Mouse (Mus musculus) CH12.LX (cell line): ENCODE data around the gene Il17re.

Experiments
- CTCF ChIP-seq, 2 experiments: IDR thresholded peaks in 1 of 2; conservative IDR thresholded peaks in 1 of 2; 2 replicates each; pipeline ENCODE4 v1.5.1; 2011 to 2012; ENCODE audit warnings: low read depth in 2 of 2, low read length in 2 of 2, improper control_type of control experiment in 1 of 2, inconsistent platforms in 1 of 2, mild to moderate bottlenecking in 1 of 2, moderate library complexity in 1 of 2
- E2F4 ChIP-seq: IDR thresholded peaks from 2 replicates; pipeline ENCODE4 v1.6.1; 2011; ENCODE audit warnings: low read depth, low read length, improper control_type of control experiment; ENCODE audit not compliant: insufficient replicate concordance
- POLR2A ChIP-seq: IDR thresholded peaks from 2 replicates; pipeline ENCODE4 v1.6.1; 2011; ENCODE audit warnings: low read depth, mild to moderate bottlenecking, improper control_type of control experiment, low read length
- ZMIZ1 ChIP-seq: IDR thresholded peaks from 2 replicates; pipeline ENCODE4 v1.6.1; 2012; ENCODE audit warnings: low read depth, mild to moderate bottlenecking, inconsistent platforms, low read length, improper control_type of control experiment

GRCm38 (mm10) chr6:113507130-113507529 is 48.8 kb downstream of the Il17re start:
- TF ChIP-seq ZMIZ1 (no peak), POLR2A (no peak), CTCF (conservative IDR thresholded peaks at IDR 0.05 in 1 of 2, IDR thresholded peaks at IDR 0.05 in 1 of 2; ENCODE audit: low read depth in 2 of 2, low read length in 2 of 2) (no peak), E2F4 (no peak)
